Mouse (Mus musculus): ENCODE measurements around the gene Gna12.

The Gna12 gene

GRCm38 (mm10) chr5:140792233-140792632 lies 38.0 kb downstream of the Gna12 start:
- DNase-seq = no peak

- peak; percentile 40 for DNase-seq
These were observed 39.0 kb downstream of the Gna12 start for GRCm38 (mm10) chr5:140790937-140791877.

- DNase-seq = no peak
These were observed 39.8 kb downstream of the Gna12 start for GRCm38 (mm10) chr5:140790392-140790791.

GRCm38 (mm10) chr5:140789561-140789960 lies 40.7 kb downstream of the Gna12 start:
- DNase-seq = no peak

GRCm38 (mm10) chr5:140785240-140785872 lies 44.9 kb downstream of the Gna12 start:
- DNase-seq = no peak

GRCm38 (mm10) chr5:140784288-140784687 lies 45.9 kb downstream of the Gna12 start:
- DNase-seq = no peak

- no peak for DNase-seq
These were observed 46.7 kb downstream of the Gna12 start for GRCm38 (mm10) chr5:140783577-140783976.

- no peak for DNase-seq
These were observed 48.2 kb downstream of the Gna12 start for GRCm38 (mm10) chr5:140781886-140782572.

- DNase-seq = no peak
These were observed 49.1 kb downstream of the Gna12 start for GRCm38 (mm10) chr5:140781122-140781521.

GRCm38 (mm10) chr5:140776968-140777367 lies 53.3 kb downstream of the Gna12 start:
- no peak for DNase-seq

- no peak for DNase-seq
These were observed 55.1 kb downstream of the Gna12 start for GRCm38 (mm10) chr5:140775111-140775510.

- DNase-seq = no peak
These were observed 58.1 kb downstream of the Gna12 start for GRCm38 (mm10) chr5:140772158-140772557.

- no peak for DNase-seq
These were observed 58.6 kb downstream of the Gna12 start for GRCm38 (mm10) chr5:140771612-140772011.

- DNase-seq = no peak
These were observed 61.9 kb downstream of the Gna12 start for GRCm38 (mm10) chr5:140768333-140768732.

GRCm38 (mm10) chr5:140767704-140768141 lies 62.5 kb downstream of the Gna12 start:
- DNase-seq = peak; percentile 42

GRCm38 (mm10) chr5:140766566-140766965 lies 63.7 kb downstream of the Gna12 start:
- DNase-seq = no peak

- DNase-seq = no peak
These were observed 65.2 kb downstream of the Gna12 start for GRCm38 (mm10) chr5:140764921-140765613.

GRCm38 (mm10) chr5:140762540-140762939 lies 67.7 kb downstream of the Gna12 start:
- no peak for DNase-seq

- DNase-seq = no peak
These were observed 71.4 kb downstream of the Gna12 start for GRCm38 (mm10) chr5:140758864-140759263.

- DNase-seq = no peak
These were observed 77.0 kb downstream of the Gna12 start for GRCm38 (mm10) chr5:140753223-140753622.

- DNase-seq = no peak
These were observed 77.6 kb downstream of the Gna12 start for GRCm38 (mm10) chr5:140752639-140753038.

- DNase-seq = no peak
These were observed 78.2 kb downstream of the Gna12 start for GRCm38 (mm10) chr5:140752041-140752440.

GRCm38 (mm10) chr5:140750925-140751324 lies 79.3 kb downstream of the Gna12 start:
- no peak for DNase-seq

All from right cerebral cortex, postnatal 25 days (tissue).